Mouse (Mus musculus): ENCODE measurements around the gene Hmgcll1. TPM values are rescaled to one million over a fixed set of nuclear protein-coding genes. Genes with fewer than 3 reads are reported as not detected.

Hmgcll1 gene
- total RNA-seq (2015; ENCODE audit: low replicate concordance), result not detected in 2 replicates
- total RNA-seq (2017; ENCODE audit: low replicate concordance), result 0.51 TPM in 1 of 2 replicates, not detected in the other

GRCm38 (mm10) chr9:76014631-76015531 lies at the start of gene Hmgcll1:
Hmgcll1 (plus strand) TSS chr9:76014855.
- ATAC-seq (replicated peaks; ENCODE audit: low FRiP score, poor library complexity, severe bottlenecking), result no peak

GRCm38 (mm10) chr9:75980097-75980496 lies 34.6 kb upstream of the Hmgcll1 start:
- peak; percentile 55 for ATAC-seq (replicated peaks; ENCODE audit: low FRiP score, poor library complexity, severe bottlenecking)

- ATAC-seq (replicated peaks; ENCODE audit: low FRiP score, poor library complexity, severe bottlenecking), result no peak
These were observed 33.5 kb upstream of the Hmgcll1 start for GRCm38 (mm10) chr9:75981139-75981538.

- no peak for ATAC-seq (replicated peaks; ENCODE audit: low FRiP score, poor library complexity, severe bottlenecking)
These were observed 25.2 kb upstream of the Hmgcll1 start for GRCm38 (mm10) chr9:75989491-75989890.

GRCm38 (mm10) chr9:75998791-75999350 lies 15.8 kb upstream of the Hmgcll1 start:
- ATAC-seq (replicated peaks; ENCODE audit: low FRiP score, poor library complexity, severe bottlenecking), result no peak

- ATAC-seq (replicated peaks; ENCODE audit: low FRiP score, poor library complexity, severe bottlenecking), result no peak
These were observed 13.5 kb upstream of the Hmgcll1 start for GRCm38 (mm10) chr9:76000876-76001858.

- ATAC-seq (replicated peaks; ENCODE audit: low FRiP score, poor library complexity, severe bottlenecking), result no peak
These were observed 11.6 kb upstream of the Hmgcll1 start for GRCm38 (mm10) chr9:76003066-76003465.

GRCm38 (mm10) chr9:76003637-76004036 lies 11.0 kb upstream of the Hmgcll1 start:
- ATAC-seq (replicated peaks; ENCODE audit: low FRiP score, poor library complexity, severe bottlenecking), result no peak

GRCm38 (mm10) chr9:76007342-76007970 lies 7.2 kb upstream of the Hmgcll1 start:
- ATAC-seq (replicated peaks; ENCODE audit: low FRiP score, poor library complexity, severe bottlenecking), result no peak

GRCm38 (mm10) chr9:76013789-76014188 lies 866 bp upstream of the Hmgcll1 start:
- no peak for ATAC-seq (replicated peaks; ENCODE audit: low FRiP score, poor library complexity, severe bottlenecking)

- no peak for ATAC-seq (replicated peaks; ENCODE audit: low FRiP score, poor library complexity, severe bottlenecking)
These were observed 1.3 kb downstream of the Hmgcll1 start for GRCm38 (mm10) chr9:76015971-76016370.

GRCm38 (mm10) chr9:76016506-76016905 lies 1.9 kb downstream of the Hmgcll1 start:
- no peak for ATAC-seq (replicated peaks; ENCODE audit: low FRiP score, poor library complexity, severe bottlenecking)

GRCm38 (mm10) chr9:76023551-76023973 lies 8.9 kb downstream of the Hmgcll1 start:
- ATAC-seq (replicated peaks; ENCODE audit: low FRiP score, poor library complexity, severe bottlenecking), result no peak

GRCm38 (mm10) chr9:76024277-76025246 lies 9.9 kb downstream of the Hmgcll1 start:
- no peak for ATAC-seq (replicated peaks; ENCODE audit: low FRiP score, poor library complexity, severe bottlenecking)

GRCm38 (mm10) chr9:76029471-76030199 lies 15.0 kb downstream of the Hmgcll1 start:
- ATAC-seq (replicated peaks; ENCODE audit: low FRiP score, poor library complexity, severe bottlenecking), result no peak

- ATAC-seq (replicated peaks; ENCODE audit: low FRiP score, poor library complexity, severe bottlenecking), result no peak
These were observed 20.4 kb downstream of the Hmgcll1 start for GRCm38 (mm10) chr9:76035058-76035457.

- no peak for ATAC-seq (replicated peaks; ENCODE audit: low FRiP score, poor library complexity, severe bottlenecking)
These were observed 23.9 kb downstream of the Hmgcll1 start for GRCm38 (mm10) chr9:76038327-76039103.

Data from erythroblast, adult 5-6 weeks (primary cell).